Mouse (Mus musculus): ENCODE results near the gene Tjp3. TPM values are rescaled to one million over a fixed set of nuclear protein-coding genes. Genes with fewer than 3 reads are reported as not detected.

Tjp3 gene
- polyA plus RNA-seq, 1 experiment from 2014 or later: 11.6 TPM

DNA sequence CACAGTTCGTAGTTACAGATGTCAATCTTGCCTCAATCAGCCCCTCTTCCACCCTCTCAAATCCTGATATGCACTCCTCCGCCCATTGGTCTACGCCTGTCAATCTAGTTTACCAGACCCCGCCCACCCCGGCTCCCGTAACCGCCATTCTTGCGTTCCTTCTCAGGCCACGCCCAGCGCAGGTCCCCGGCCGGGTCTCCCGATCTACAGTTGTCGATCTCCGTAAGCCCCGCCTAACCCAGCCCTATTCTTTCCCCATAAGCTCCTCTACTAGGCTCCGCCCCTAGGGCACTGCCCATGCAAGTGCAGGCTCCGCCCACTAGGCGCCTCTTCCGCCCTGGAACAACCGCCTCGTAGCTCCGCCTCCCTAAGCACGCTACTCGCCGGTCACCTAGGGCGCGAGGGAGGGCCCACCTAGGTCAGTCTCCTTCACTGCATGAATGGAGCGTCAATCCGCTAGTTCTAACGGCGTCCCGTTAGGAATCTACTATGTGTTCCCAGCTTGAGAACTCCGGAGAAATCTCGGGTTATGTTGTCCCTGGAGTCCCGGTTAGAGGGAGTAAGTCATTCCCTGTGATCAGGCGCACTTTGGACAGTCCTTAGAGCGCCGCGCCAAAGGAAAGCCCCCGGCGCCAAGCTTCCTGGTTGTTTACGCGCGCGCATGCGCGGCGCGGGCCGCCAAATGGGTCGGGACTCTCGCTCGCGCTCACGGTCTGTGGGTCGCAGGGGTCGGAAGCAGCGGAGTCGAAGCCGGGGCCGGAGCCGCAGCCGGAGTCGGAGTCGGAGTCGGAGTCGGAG lies 29.4 kb upstream of the Tjp3 start, which contains the start of gene Cactin:
Gene Cactin, plus strand, starts transcription at position 554 of the 798 bp plus-strand sequence.
- Histone ChIP-seq H3K27me3 (ENCODE audit: control insufficient read depth, insufficient read depth, low read length) (no peaks in the 10 kb centered on the region), H3K9ac (ENCODE audit: low read depth, low read length) (peak within 1 kb of the TSS; percentile 93), H3K4me2 (replicated peaks; ENCODE audit: low read depth, low read length) (peak within 1 kb of the TSS; percentile 76), H3K4me1 (ENCODE audit: control insufficient read depth, insufficient read depth, low read length) (peaks cover 32% of the 10 kb centered on the region), H3K36me3 (ENCODE audit: control insufficient read depth, insufficient read depth, low read length) (peaks cover 53% of the 10 kb centered on the region), H3K4me3 (ENCODE audit: low read length) (peak within 1 kb of the TSS; percentile 99), H3K9me3 (ENCODE audit: control insufficient read depth, low read length) (no peaks in the 10 kb centered on the region), H3K27ac (ENCODE audit: low read depth, low read length) (peak within 1 kb of the TSS; percentile 85)
- under 1% methylated on average over 68 of the region's 68 CpGs for WGBS
- peak; percentile 91 for ATAC-seq (ENCODE audit: low FRiP score, low TSS enrichment)

DNA sequence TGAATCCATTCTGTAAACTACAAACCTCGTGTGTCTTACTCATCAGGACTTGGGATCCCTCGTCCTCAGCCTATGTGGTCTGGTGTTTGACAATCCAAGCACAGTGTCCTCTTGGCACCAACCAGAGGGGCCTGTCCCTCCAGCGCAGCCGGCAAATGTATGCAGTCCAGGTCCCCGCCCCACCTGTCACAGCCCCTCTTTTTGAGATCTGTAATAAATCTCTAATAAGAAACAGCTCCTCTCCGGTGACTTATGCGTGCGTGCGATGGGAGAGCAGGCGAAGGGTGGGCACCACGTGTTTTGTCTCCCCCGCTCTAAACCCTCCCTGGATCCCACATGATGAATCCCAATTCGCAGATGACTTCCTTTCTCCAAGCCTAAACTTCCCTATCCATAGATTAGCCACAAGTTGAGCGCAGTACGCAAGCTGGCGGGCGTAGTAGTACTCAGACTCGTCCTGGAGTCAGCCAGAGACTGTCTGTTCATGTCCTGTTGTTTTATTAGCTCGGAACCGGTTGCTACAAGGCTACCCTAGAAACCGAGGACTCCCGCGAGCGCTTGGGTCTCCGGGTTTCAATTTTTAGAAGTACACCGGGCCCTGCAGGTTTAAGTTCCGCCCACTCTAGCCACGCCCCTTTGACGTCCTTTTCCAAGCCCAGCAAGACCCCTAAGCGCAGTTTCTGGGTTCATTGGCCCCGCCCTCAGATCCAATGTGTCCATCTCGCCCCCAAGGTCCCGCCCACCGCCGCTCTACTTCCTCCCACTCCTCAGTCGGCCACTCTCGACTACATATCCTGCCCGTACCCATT lies 28.6 kb upstream of the Tjp3 start:
- no peaks in the 10 kb centered on the region for H3K27me3 ChIP-seq (ENCODE audit: control insufficient read depth, insufficient read depth, low read length)
- H3K36me3 ChIP-seq (ENCODE audit: control insufficient read depth, insufficient read depth, low read length): peaks cover 53% of the 10 kb centered on the region
- peak; percentile 82 for ATAC-seq (ENCODE audit: low FRiP score, low TSS enrichment)
- H3K27ac ChIP-seq (ENCODE audit: low read depth, low read length): peak overlapping the region; percentile 85
- under 1% methylated on average over 38 of the region's 38 CpGs for WGBS
- peak overlapping the region; percentile 93 for H3K9ac ChIP-seq (ENCODE audit: low read depth, low read length)
- H3K4me2 ChIP-seq (replicated peaks; ENCODE audit: low read depth, low read length): peak overlapping the region; percentile 76
- H3K4me3 ChIP-seq (ENCODE audit: low read length): peak overlapping the region; percentile 99
- H3K4me1 ChIP-seq (ENCODE audit: control insufficient read depth, insufficient read depth, low read length): peaks cover 32% of the 10 kb centered on the region
- H3K9me3 ChIP-seq (ENCODE audit: control insufficient read depth, low read length): no peaks in the 10 kb centered on the region

DNA sequence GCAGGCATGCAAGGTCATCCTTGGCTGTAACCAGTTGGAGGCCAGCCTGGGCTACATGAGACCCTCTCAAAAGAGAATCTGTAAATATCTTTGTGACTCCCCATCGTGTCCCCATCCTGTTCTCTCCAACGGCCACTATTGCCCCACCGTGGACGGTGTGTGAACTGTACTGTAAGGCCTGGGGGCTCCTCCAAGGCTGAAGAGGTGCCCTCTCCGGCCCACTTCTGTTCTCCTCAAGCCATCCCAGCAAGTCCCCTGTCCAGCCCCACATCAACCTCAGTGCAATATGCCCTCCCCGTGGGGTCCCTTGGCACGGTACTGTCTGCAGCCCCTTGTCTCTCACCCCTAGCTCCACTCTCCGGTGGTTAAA lies 27.9 kb upstream of the Tjp3 start:
- H3K36me3 ChIP-seq (ENCODE audit: control insufficient read depth, insufficient read depth, low read length): peaks cover 49% of the 10 kb centered on the region
- 34% methylated on average over 8 of the region's 8 CpGs for WGBS
- peak overlapping the region; percentile 76 for H3K4me2 ChIP-seq (replicated peaks; ENCODE audit: low read depth, low read length)
- peak overlapping the region; percentile 85 for H3K27ac ChIP-seq (ENCODE audit: low read depth, low read length)
- peak overlapping the region; percentile 93; the same call in 1 of the 2 replicates for H3K9ac ChIP-seq (ENCODE audit: low read depth, low read length)
- no peaks in the 10 kb centered on the region for H3K27me3 ChIP-seq (ENCODE audit: control insufficient read depth, insufficient read depth, low read length)
- H3K9me3 ChIP-seq (ENCODE audit: control insufficient read depth, low read length): no peaks in the 10 kb centered on the region
- H3K4me3 ChIP-seq (ENCODE audit: low read length): peak overlapping the region; percentile 99; the same call in 1 of the 2 replicates
- peaks cover 32% of the 10 kb centered on the region for H3K4me1 ChIP-seq (ENCODE audit: control insufficient read depth, insufficient read depth, low read length)
- no peak for ATAC-seq (ENCODE audit: low FRiP score, low TSS enrichment)

- Histone ChIP-seq H3K4me1 (ENCODE audit: control insufficient read depth, insufficient read depth, low read length) (peaks cover 32% of the 10 kb centered on the region), H3K27ac (ENCODE audit: low read depth, low read length) (no peak overlapping the region), H3K9ac (ENCODE audit: low read depth, low read length) (peak overlapping the region; percentile 93; the same call in 1 of the 2 replicates), H3K4me3 (ENCODE audit: low read length) (no peak overlapping the region; the same call in 1 of the 2 replicates), H3K9me3 (ENCODE audit: control insufficient read depth, low read length) (no peaks in the 10 kb centered on the region), H3K27me3 (ENCODE audit: control insufficient read depth, insufficient read depth, low read length) (no peaks in the 10 kb centered on the region), H3K36me3 (ENCODE audit: control insufficient read depth, insufficient read depth, low read length) (peaks cover 49% of the 10 kb centered on the region), H3K4me2 (replicated peaks; ENCODE audit: low read depth, low read length) (peak overlapping the region; percentile 76; the same call in 1 of the 2 replicates)
- WGBS: 93% methylated on average over 13 of the region's 13 CpGs
- no peak for ATAC-seq (ENCODE audit: low FRiP score, low TSS enrichment)
Observed at GRCm38 (mm10) chr10:81318589-81319329, 27.4 kb upstream of the Tjp3 start.

DNA sequence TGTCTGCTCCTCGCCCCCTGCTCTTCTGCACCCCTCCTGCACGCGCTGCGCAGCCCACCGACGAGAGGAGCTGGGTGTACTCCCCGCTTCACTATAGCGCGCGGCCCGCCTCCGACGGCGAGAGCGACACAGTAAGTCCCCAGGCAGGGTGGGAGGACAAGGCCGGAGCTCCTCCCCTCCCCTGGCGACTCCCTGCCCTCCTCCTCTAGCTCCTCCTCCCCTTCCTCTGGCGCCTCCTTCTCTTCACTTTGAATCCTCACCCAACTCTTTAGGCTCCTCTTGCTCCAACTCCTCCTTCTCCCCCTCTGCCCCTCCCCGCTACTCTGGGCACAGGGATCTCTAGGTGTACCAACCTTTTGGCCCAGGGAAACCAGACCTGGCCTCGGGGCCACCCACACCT lies 25.9 kb upstream of the Tjp3 start:
- ATAC-seq (ENCODE audit: low FRiP score, low TSS enrichment): no peak
- Histone ChIP-seq H3K9me3 (ENCODE audit: control insufficient read depth, low read length) (no peaks in the 10 kb centered on the region), H3K9ac (ENCODE audit: low read depth, low read length) (peak overlapping the region; percentile 23), H3K27me3 (ENCODE audit: control insufficient read depth, insufficient read depth, low read length) (no peaks in the 10 kb centered on the region), H3K27ac (ENCODE audit: low read depth, low read length) (peak overlapping the region; percentile 59; the same call in 1 of the 2 replicates), H3K36me3 (ENCODE audit: control insufficient read depth, insufficient read depth, low read length) (peaks cover 48% of the 10 kb centered on the region), H3K4me2 (replicated peaks; ENCODE audit: low read depth, low read length) (peak overlapping the region; percentile 47), H3K4me3 (ENCODE audit: low read length) (peak overlapping the region; percentile 25), H3K4me1 (ENCODE audit: control insufficient read depth, insufficient read depth, low read length) (peaks cover 37% of the 10 kb centered on the region)
- 13% methylated on average over 14 of the region's 20 CpGs for WGBS

- WGBS: 32% methylated on average over 16 of the region's 16 CpGs
- Histone ChIP-seq H3K4me3 (ENCODE audit: low read length) (peak overlapping the region; percentile 25), H3K27me3 (ENCODE audit: control insufficient read depth, insufficient read depth, low read length) (no peaks in the 10 kb centered on the region), H3K9ac (ENCODE audit: low read depth, low read length) (peak overlapping the region; percentile 23; the same call in 1 of the 2 replicates), H3K27ac (ENCODE audit: low read depth, low read length) (peak overlapping the region; percentile 59), H3K4me1 (ENCODE audit: control insufficient read depth, insufficient read depth, low read length) (peaks cover 41% of the 10 kb centered on the region), H3K4me2 (replicated peaks; ENCODE audit: low read depth, low read length) (peak overlapping the region; percentile 47), H3K9me3 (ENCODE audit: control insufficient read depth, low read length) (no peaks in the 10 kb centered on the region), H3K36me3 (ENCODE audit: control insufficient read depth, insufficient read depth, low read length) (peaks cover 54% of the 10 kb centered on the region)
- ATAC-seq (ENCODE audit: low FRiP score, low TSS enrichment): no peak
Observed at GRCm38 (mm10) chr10:81316338-81317060, 25.1 kb upstream of the Tjp3 start.

- H3K9ac ChIP-seq (ENCODE audit: low read depth, low read length): no peak overlapping the region
- WGBS: 92% methylated on average over 16 of the region's 16 CpGs
- H3K4me2 ChIP-seq (replicated peaks; ENCODE audit: low read depth, low read length): no peak overlapping the region
- H3K4me1 ChIP-seq (ENCODE audit: control insufficient read depth, insufficient read depth, low read length): peaks cover 41% of the 10 kb centered on the region
- no peaks in the 10 kb centered on the region for H3K27me3 ChIP-seq (ENCODE audit: control insufficient read depth, insufficient read depth, low read length)
- no peak for ATAC-seq (ENCODE audit: low FRiP score, low TSS enrichment)
- peaks cover 63% of the 10 kb centered on the region for H3K36me3 ChIP-seq (ENCODE audit: control insufficient read depth, insufficient read depth, low read length)
- no peak overlapping the region for H3K4me3 ChIP-seq (ENCODE audit: low read length)
- no peak overlapping the region for H3K27ac ChIP-seq (ENCODE audit: low read depth, low read length)
- H3K9me3 ChIP-seq (ENCODE audit: control insufficient read depth, low read length): no peaks in the 10 kb centered on the region
Observed at GRCm38 (mm10) chr10:81315587-81315986, 24.2 kb upstream of the Tjp3 start.

- Histone ChIP-seq H3K9ac (ENCODE audit: low read depth, low read length) (no peak overlapping the region), H3K36me3 (ENCODE audit: control insufficient read depth, insufficient read depth, low read length) (peaks cover 77% of the 10 kb centered on the region), H3K27ac (ENCODE audit: low read depth, low read length) (no peak overlapping the region), H3K9me3 (ENCODE audit: control insufficient read depth, low read length) (no peaks in the 10 kb centered on the region), H3K27me3 (ENCODE audit: control insufficient read depth, insufficient read depth, low read length) (no peaks in the 10 kb centered on the region), H3K4me3 (ENCODE audit: low read length) (no peak overlapping the region), H3K4me2 (replicated peaks; ENCODE audit: low read depth, low read length) (no peak overlapping the region), H3K4me1 (ENCODE audit: control insufficient read depth, insufficient read depth, low read length) (peaks cover 36% of the 10 kb centered on the region)
- WGBS: 79% methylated on average over 7 of the region's 7 CpGs
- no peak for ATAC-seq (ENCODE audit: low FRiP score, low TSS enrichment)
Observed at GRCm38 (mm10) chr10:81314201-81314600, 22.8 kb upstream of the Tjp3 start.

All from kidney, embryonic 14.5 days (tissue).